Mouse (Mus musculus) lung, embryonic 14.5 days (tissue): ENCODE measurements at regions not wholly inside any gene's neighbourhood (a gene's known extent, or its start where the extent isn't known, plus 50 kb on each side); places are given as distances from the start of the nearest gene placed in this dataset.
A peak's percentile ranks its signal among the peaks of the same experiment; 100 is the strongest.

Experiments used
- ATAC-seq: fragments of 200-750 bp; cut with Nextera tagmentation; 2 replicates; pipeline ENCODE4 v1.8.0; 2017; ENCODE audit warnings: mild to moderate bottlenecking, moderate TSS enrichment, moderate library complexity; ENCODE audit not compliant: insufficient read depth
- DNase-seq: peaks from one replicate; pipeline ENCODE4 v3.0.0-alpha.2; 2015
- H3K27ac ChIP-seq: fragments of 300-500 bp; sonication (generic); 2 replicates; pipeline ENCODE4 v1.5.1; 2014; ENCODE audit warnings: low read depth, mild to moderate bottlenecking, moderate library complexity
- H3K27me3 ChIP-seq: fragments of 300-500 bp; sonication (generic); 2 replicates; pipeline ENCODE4 v1.6.1; 2014; ENCODE audit warnings: low read length, control low read depth; ENCODE audit not compliant: insufficient read depth
- H3K36me3 ChIP-seq: fragments of 300-500 bp; sonication (generic); 2 replicates; pipeline ENCODE4 v1.6.1; 2014; ENCODE audit warnings: control low read depth; ENCODE audit not compliant: insufficient read depth
- H3K4me1 ChIP-seq: fragments of 300-500 bp; sonication (generic); 2 replicates; pipeline ENCODE4 v1.6.1; 2014; ENCODE audit warnings: antibody characterized with exemption, control low read depth; ENCODE audit not compliant: insufficient read depth
- H3K4me2 ChIP-seq: fragments of 300-500 bp; sonication (generic); 2 replicates; pipeline ENCODE4 v1.6.1; 2014; ENCODE audit warnings: mild to moderate bottlenecking
- H3K4me3 ChIP-seq: fragments of 300-500 bp; sonication (generic); 2 replicates; pipeline ENCODE4 v1.5.1; 2014; ENCODE audit warnings: low read depth, low read length
- H3K9ac ChIP-seq: fragments of 300-500 bp; sonication (generic); 2 replicates; pipeline ENCODE4 v1.6.1; 2014
- H3K9me3 ChIP-seq: fragments of 300-500 bp; sonication (generic); 2 replicates; pipeline ENCODE4 v1.6.1; 2016; ENCODE audit warnings: low read depth, low read length, control low read depth
- CTCF ChIP-seq: IDR thresholded peaks from 2 replicates; pipeline ENCODE4 v1.5.1; 2016; ENCODE audit warnings: antibody characterized with exemption, low read depth
- WGBS: fragments of 180-500 bp; shearing (Covaris S2); extraction: QIAGEN DNeasy Blood & Tissue Kit; methylation state at CpG from one replicate; pipeline ENCODE4 v1.1.7; 2014; 5-methylcytosine and 5-hydroxymethylcytosine counted together

DNA sequence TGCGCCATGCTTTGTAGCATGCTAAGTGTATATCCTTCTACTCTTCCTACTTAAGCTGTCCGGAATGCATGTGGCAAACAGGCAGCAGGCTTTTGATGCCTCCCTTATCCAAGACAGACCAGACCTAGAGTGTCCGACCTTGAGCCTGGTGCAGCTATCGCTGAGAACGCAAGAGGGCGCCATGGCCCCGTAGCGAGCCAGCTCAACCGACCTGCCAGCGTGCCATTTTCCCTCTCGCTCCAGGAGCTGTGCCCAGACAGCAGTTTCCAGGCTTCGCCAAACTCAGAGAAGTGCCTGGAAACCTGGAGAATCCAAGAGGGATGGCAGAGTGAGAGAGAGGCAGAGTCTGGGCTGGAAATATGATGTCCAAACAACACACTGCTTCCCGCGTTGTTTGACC lies 155.8 kb upstream of the Gm12830 start:
- Histone ChIP-seq H3K4me1 (peaks cover 7% of the 10 kb centered on the region; the same call in 1 of the 2 replicates), H3K4me3 (peak overlapping the region; percentile 13; the same call in 1 of the 2 replicates), H3K36me3 (no peaks in the 10 kb centered on the region), H3K27ac (no peak overlapping the region), H3K9ac (no peak overlapping the region), H3K4me2 (peak overlapping the region; percentile 53), H3K27me3 (peaks cover 40% of the 10 kb centered on the region), H3K9me3 (no peaks in the 10 kb centered on the region)
- WGBS = 3% methylated on average over 14 of the region's 14 CpGs
- peak; percentile 94 for DNase-seq
- peak; percentile 97 for TF ChIP-seq CTCF
- peak; percentile 79 for ATAC-seq

DNA sequence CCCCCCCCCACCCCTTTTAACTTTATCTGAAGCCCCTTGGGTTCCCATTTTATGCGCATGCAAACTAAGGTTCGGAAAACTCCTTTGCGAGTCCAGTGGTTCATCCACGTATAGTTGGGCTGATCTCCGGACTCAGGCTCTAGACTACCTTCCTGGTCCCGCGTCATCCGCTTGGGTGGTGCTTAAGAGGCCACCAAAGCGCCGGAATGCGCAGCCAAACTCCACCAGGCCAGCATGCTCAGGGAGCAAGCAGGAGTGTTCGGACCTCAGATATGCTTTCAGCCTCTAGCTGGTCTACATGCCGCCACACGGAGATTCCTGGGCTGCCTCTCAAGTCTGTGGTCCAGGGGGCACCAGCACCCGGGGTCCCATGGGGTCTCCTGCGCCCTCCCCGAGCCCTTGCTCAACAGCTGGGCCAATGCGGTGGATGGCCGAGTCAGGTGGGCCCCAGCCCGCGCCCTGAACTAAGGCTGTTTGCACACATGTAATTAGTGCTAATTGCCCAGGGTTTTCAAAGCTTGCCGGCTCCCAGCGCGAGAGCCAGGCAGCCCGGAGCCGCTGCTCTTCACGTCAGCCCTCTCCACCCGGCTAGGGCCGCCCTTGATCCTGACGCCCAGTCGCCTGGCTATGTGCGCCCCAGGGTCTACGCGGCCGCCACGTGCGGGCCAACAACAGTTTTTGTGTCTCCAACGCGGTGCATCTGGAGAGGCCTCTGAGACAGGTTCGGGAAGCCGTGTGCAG lies 155.1 kb upstream of the Gm12830 start:
- Histone ChIP-seq H3K9me3 (no peaks in the 10 kb centered on the region), H3K4me1 (peaks cover 7% of the 10 kb centered on the region; the same call in 1 of the 2 replicates), H3K27me3 (peaks cover 40% of the 10 kb centered on the region), H3K36me3 (no peaks in the 10 kb centered on the region), H3K4me2 (peak overlapping the region; percentile 53), H3K27ac (no peak overlapping the region), H3K4me3 (peak overlapping the region; percentile 18), H3K9ac (no peak overlapping the region)
- TF ChIP-seq CTCF = 0 out of 2 replicates have a peak, but pooled peaks have one; percentile 1
- 9% methylated on average over 41 of the region's 41 CpGs for WGBS
- peak; percentile 40 for DNase-seq
- peak; percentile 16; the same call in 1 of the 2 replicates for ATAC-seq

DNA sequence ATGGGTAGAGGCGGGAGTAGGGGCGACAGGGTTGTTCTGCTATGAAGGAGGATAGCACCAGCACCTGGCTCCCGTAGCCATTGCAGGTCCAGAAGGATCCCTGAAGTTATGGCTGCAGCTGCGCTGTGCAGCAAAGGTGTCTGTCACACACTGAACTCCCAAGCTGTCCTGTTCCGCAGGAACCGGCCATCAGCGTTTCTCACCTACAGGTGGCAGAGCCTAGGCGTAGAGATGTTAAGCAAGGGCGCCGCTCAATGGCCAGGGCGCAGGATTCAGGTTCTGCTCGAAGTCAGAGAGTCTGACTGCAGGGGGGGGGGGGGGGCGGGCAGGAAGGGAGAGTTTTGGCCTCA lies 154.6 kb upstream of the Gm12830 start:
- peaks cover 40% of the 10 kb centered on the region for H3K27me3 ChIP-seq
- H3K4me3 ChIP-seq = peak overlapping the region; percentile 18
- H3K27ac ChIP-seq = no peak overlapping the region
- H3K9ac ChIP-seq = no peak overlapping the region
- H3K9me3 ChIP-seq = no peaks in the 10 kb centered on the region
- DNase-seq (peak; percentile 34), ATAC-seq (peak; percentile 16; the same call in 1 of the 2 replicates)
- TF ChIP-seq CTCF = peak; percentile 41
- H3K4me1 ChIP-seq = peaks cover 7% of the 10 kb centered on the region; the same call in 1 of the 2 replicates
- 18% methylated on average over 12 of the region's 13 CpGs for WGBS
- peak overlapping the region; percentile 53 for H3K4me2 ChIP-seq
- no peaks in the 10 kb centered on the region for H3K36me3 ChIP-seq

DNA sequence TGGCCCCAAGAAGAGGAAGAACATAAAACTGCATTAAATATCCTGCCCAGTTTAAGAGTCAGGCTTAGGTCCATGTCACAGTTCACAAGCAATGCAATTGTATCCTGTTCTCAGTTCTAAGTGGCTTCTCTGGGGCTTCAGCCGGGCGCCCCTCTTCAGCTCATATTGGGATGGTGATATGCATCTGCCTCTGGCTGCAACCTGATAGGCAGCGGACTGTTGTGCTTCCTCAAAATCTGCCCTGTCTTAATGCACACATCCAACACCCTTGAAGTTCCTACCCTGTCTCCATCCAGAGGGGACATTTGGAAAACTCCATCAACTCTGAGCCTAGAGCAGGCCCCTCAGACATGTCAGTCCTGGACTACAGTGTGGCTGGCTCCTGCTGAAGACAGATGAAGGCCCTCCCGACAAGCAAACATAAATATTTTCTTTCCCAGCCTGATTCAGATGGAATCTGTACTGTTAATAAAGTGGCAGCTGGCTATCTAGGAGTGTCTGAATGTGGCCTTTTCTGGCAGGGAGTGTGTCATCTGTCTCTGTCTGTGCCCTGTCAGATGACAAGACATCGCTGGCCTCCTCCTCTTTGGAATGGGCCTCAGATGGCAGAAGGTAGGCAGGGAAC lies 149.3 kb upstream of the Gm12830 start:
- ATAC-seq (peak; percentile 80), DNase-seq (peak; percentile 65)
- no peak overlapping the region for H3K27ac ChIP-seq
- H3K4me2 ChIP-seq = no peak overlapping the region
- no peaks in the 10 kb centered on the region for H3K36me3 ChIP-seq
- H3K4me3 ChIP-seq = no peak overlapping the region
- no peak overlapping the region for H3K9ac ChIP-seq
- no peak for TF ChIP-seq CTCF
- 29% methylated on average over 5 of the region's 5 CpGs for WGBS
- H3K9me3 ChIP-seq = no peaks in the 10 kb centered on the region
- H3K27me3 ChIP-seq = peaks cover 14% of the 10 kb centered on the region
- no peaks in the 10 kb centered on the region; the same call in 1 of the 2 replicates for H3K4me1 ChIP-seq

DNA sequence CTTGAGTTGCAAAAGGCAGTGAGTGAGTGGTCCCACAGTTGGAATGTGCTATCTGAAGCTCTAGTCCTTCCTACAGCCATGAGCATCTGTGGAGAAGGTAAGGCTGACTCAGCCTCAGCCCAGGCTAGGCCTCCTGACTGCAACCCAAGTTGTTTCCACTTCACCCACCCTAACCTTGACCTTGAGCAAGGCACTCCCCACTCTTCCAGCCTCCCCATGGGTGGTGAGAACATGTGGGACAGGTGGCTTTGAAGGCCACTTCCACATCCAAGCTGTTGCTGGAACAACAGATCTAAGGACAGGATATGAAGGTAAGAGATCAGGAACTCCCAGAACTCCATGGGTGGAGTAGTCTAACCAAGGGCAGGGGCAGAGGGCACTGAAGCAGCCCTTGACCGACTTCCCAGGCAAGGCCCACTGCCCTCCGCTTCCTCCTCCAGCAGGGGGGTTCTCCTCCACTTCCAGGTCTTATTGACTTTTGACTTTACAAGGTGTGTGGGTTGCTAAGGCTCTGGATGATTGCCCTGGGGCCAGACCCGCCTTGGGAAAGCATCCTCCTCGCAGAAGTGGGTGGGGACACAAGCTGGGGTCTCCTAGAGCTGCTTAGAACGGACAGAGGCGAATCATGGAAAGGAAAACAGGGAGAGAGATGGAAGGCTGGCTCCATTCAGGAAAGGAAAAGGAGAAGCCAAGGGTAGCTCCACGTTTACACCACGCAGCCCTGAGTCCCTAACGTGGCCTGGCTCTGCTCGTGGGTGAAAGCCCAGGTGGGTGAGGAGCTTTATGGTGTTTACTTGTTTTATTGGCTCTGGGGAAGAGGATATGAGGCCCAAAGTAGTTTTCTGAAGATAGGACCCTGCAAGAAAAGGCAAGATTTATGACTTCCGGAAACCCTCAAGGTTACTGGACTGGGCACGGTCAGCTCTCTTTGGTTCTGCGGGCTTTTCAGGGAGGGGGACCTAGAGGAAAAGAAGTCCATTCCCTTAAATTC lies 144.3 kb upstream of the Gm12830 start:
- WGBS = 76% methylated on average over 13 of the region's 13 CpGs
- Histone ChIP-seq H3K9ac (no peak overlapping the region), H3K4me1 (no peaks in the 10 kb centered on the region; the same call in 1 of the 2 replicates), H3K36me3 (no peaks in the 10 kb centered on the region), H3K27me3 (peaks cover 6% of the 10 kb centered on the region; the same call in 1 of the 2 replicates), H3K9me3 (no peaks in the 10 kb centered on the region), H3K4me2 (no peak overlapping the region), H3K27ac (no peak overlapping the region), H3K4me3 (no peak overlapping the region)
- TF ChIP-seq CTCF = no peak
- no peak for DNase-seq
- ATAC-seq = no peak

DNA sequence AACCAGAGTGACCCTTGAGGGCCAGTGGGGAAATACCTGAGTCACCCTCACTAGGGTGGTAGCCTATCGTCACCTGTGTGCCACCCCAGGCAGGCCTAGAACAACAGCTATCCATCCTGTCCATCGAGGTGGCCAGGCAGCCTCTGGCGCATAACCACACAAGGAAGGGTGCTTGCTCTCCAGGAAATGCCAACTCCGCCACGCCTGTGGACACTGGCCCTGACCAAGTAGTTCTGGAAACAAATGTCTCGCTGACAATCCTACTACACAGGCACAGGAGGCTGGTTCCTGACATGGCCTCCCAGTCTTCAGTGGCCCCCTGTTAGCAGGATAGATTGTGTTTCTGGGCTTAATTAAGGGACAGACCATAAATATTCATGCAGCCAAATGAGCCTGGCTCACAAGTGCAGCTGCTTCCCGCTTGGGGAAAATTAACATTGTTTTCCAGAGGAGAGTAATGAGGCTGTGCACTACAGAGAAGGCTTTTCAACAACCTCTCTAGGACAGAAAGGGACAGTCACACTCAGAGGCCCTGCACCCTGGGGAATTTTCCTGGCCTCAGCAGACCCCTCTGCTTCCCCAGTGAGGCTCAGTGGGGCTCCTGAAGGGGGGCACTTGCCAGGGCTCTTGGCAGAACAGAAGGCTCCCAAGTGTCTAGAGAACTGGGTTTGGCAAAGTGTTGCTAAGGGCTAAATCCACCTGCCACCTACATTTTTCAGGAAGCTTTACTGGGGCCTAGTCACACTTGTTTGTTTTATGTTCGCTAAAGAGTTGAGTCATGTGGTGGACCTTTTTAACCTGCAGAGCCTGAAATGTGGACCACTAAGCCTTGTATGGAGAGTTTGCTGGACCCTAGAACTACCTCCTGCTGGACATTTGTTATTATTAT lies 143.2 kb upstream of the Gm12830 start:
- no peak for TF ChIP-seq CTCF
- Histone ChIP-seq H3K27me3 (peaks cover 6% of the 10 kb centered on the region; the same call in 1 of the 2 replicates), H3K9me3 (no peaks in the 10 kb centered on the region), H3K4me2 (no peak overlapping the region), H3K36me3 (no peaks in the 10 kb centered on the region), H3K4me1 (no peaks in the 10 kb centered on the region), H3K4me3 (no peak overlapping the region), H3K27ac (no peak overlapping the region), H3K9ac (no peak overlapping the region)
- no peak for ATAC-seq
- no peak for DNase-seq
- 66% methylated on average over 8 of the region's 8 CpGs for WGBS
